Mouse (Mus musculus) MEL (cell line): ENCODE measurements at regions not wholly inside any gene's neighbourhood (a gene's known extent, or its start where the extent isn't known, plus 50 kb on each side); places are given as distances from the start of the nearest gene placed in this dataset.

Experiments used
- CTCF ChIP-seq, 3 experiments: IDR thresholded peaks in 2 of 3; conservative IDR thresholded peaks in 1 of 3; 2 replicates each; pipeline ENCODE4 v1.5.1; 2011 to 2012; ENCODE audit warnings: low read length in 3 of 3, low read depth in 2 of 3, mild to moderate bottlenecking in 2 of 3, improper control_type of control experiment in 1 of 3, inconsistent platforms in 1 of 3, mixed read lengths in 1 of 3, moderate library complexity in 1 of 3; ENCODE audit not compliant: control insufficient read depth in 1 of 3, insufficient read depth in 1 of 3, poor library complexity in 1 of 3, severe bottlenecking in 1 of 3
- USF1 ChIP-seq: IDR thresholded peaks from 2 replicates; pipeline ENCODE4 v1.6.1; 2014; ENCODE audit warnings: low read depth, mild to moderate bottlenecking, inconsistent platforms, low read length, improper control_type of control experiment, moderate library complexity

DNA sequence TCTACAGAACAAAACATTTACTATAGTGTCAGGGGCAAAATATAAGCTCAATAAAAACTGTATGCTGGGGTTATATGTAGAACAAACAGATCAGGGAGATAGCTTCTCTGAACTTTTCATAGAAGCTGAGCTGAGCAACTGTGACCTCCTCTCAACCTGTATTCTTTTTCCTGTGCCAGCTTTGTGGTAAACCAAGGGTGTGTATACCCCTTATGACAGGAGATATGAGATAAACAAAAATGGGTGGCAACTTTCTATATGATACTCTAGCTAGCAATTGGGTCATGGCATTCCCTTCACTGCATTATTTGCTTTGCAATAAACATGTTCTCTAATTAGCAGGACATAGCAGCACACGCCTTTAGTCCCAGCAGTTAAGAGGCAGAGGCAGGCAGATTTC is 79.7 kb upstream of the Acsl4 start:
- TF ChIP-seq USF1 (no peak), CTCF (IDR thresholded peaks at IDR 0.05 in 2 of 3, conservative IDR thresholded peaks at IDR 0.05 in 1 of 3; ENCODE audit: control insufficient read depth in 1 of 3, insufficient read depth in 1 of 3, low read depth in 2 of 3, low read length in 3 of 3, poor library complexity in 1 of 3, severe bottlenecking in 1 of 3) (no peak)
